Mouse (Mus musculus): ENCODE data around the gene Ptprk. TPM values are rescaled to one million over a fixed set of nuclear protein-coding genes. Genes with fewer than 3 reads are reported as not detected.

The Ptprk gene
- 51.2 TPM for polyA plus RNA-seq (2014; fragmentation: Illumina TruSeq; extraction: RNeasy Lipid Tissue Mini Kit (QIAGEN cat#74804); ENCODE audit: low replicate concordance)

DNA sequence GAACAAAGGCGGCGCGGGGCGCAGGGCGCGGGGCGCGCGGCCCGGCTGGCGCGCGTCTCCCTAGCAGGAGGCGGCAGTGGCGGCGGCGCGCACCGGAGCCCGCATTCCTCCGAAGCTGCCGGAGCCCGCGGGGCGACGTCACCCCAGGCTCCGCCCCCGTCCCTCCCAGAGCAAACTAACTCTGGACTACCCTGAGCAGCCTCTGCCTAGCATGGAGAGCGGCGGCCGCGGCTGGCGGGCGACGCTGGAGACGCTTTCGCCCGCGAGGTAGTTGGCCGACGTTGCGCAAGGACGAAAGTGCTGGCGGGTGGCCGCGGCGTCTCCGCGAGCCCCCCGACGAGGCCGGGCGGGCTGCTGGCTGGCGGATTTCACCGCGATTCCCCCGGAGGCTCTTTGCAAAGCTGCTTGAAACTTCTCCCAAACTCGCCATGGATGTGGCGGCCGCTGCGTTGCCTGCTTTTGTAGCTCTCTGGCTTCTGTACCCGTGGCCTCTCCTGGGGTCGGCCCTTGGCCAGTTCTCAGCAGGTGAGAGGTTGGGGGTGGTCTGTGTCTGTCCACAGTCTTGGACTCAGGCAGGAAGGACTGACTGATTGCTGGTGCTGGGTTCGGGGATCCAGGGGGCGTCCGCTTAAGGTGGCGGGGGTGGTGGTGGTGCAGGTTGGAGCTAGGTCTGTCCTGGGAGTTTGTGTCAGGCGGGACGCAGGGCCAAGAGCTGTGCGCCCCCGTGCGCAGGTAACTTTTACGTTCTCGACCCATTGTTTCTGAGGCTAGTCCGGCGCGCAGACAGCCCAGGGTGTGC, at the start of gene Ptprk:
Gene Ptprk (plus strand): TSS at position 168 of the 799 bp plus-strand sequence.

All from small intestine, adult 10 weeks (tissue).